Mouse (Mus musculus) cortical plate, adult 2 months (tissue): ENCODE data around the gene March10.

Experiments used
- CTCF ChIP-seq: fragments of 200-500 bp; IDR thresholded peaks from 2 replicates; pipeline ENCODE4 v1.5.1; 2011; ENCODE audit warnings: mild to moderate bottlenecking, control low read depth, low read length; ENCODE audit not compliant: insufficient read depth; ENCODE audit errors: extremely low read depth
- POLR2A ChIP-seq: fragments of 200-500 bp; IDR thresholded peaks from 2 replicates; pipeline ENCODE4 v1.6.1; 2011; ENCODE audit warnings: mild to moderate bottlenecking, low read length, control low read depth; ENCODE audit not compliant: insufficient read depth; ENCODE audit errors: extremely low read depth

DNA sequence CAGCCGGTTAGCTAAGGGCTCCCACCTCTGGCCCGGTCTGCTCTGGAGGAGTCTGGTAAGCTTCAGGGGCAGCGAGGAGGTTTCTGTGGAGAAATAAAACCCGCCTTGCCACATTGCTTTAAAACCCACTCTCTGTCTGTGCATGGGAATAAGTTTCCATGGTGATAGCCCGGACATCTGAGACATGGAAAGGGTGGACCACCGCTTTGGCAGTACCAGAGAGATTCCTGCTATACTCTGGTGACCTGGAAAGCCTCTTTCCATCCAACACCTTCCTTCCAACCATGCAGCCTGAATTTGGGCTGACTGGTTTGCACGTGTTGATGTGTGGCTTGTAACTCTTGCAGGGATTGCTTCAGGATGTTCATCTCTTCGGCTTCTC, 142.9 kb downstream of the March10 start:
- TF ChIP-seq POLR2A, result no peak
- no peak for TF ChIP-seq CTCF
